Mouse (Mus musculus) cerebellum, adult 2 months (tissue): ENCODE data around the gene Slc12a7.

Experiments used
- CTCF ChIP-seq: fragments of 200-500 bp; IDR thresholded peaks from 2 replicates; pipeline ENCODE4 v1.5.1; 2011; ENCODE audit warnings: low read depth, mild to moderate bottlenecking, control low read depth, low read length, moderate library complexity, borderline replicate concordance; ENCODE audit not compliant: insufficient read depth
- POLR2A ChIP-seq: fragments of 200-500 bp; IDR thresholded peaks from 2 replicates; pipeline ENCODE4 v1.6.1; 2011; ENCODE audit warnings: low read length, control low read depth, borderline replicate concordance; ENCODE audit not compliant: insufficient read depth

DNA sequence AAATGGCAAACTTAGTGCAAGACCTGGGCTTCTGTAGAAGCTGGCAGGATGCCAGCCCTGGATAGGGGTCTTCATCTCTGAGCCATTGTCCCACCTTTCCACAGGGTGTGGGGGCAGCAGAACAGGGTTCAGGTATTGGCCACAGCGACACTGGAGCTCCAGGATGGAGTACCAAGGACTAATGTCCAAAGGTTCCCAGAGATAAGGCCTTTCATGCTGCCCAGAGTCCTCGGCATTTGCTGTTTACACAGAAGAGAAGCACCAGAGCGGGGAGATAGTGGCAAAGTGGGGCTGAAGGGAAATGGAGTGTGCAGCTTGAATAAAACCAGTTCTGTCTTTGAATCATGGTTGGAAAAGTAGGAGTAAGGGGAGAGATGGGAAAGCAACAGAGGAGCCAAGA, 36.4 kb upstream of the Slc12a7 start:
- TF ChIP-seq POLR2A (no peak), CTCF (no peak)
